Mouse (Mus musculus) ovary, adult 18-20 months (tissue): ENCODE data around the gene Mgat4a.

Experiments
- DNase-seq: peaks from one replicate; pipeline ENCODE4 v3.0.0; 2022; ENCODE audit warnings: low spot score, mixed read lengths

The Mgat4a gene

GRCm38 (mm10) chr1:37540810-37541658, at the start of gene Mgat4a:
TSS of gene Mgat4a (minus strand) at chr1:37541016.
- DNase-seq: peak; percentile 84

GRCm38 (mm10) chr1:37585809-37586480, 45.1 kb upstream of the Mgat4a start:
- no peak for DNase-seq

GRCm38 (mm10) chr1:37583795-37584464, 43.1 kb upstream of the Mgat4a start:
- DNase-seq: no peak

DNA sequence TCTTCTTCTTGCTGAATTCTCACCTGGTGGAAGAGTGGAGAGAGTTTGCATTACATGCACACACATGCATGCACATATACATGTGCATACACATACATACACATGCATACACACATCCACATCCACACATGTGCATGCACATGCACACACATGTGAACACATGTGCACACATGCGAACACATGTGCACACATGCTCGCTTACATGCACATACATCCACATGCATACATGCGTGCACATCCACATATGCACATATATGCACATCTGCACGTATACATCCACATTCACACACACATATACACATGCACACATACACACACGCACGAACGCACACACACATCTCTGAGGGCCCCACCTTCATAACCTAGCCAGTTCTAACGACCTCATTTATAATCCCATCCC, 42.4 kb upstream of the Mgat4a start:
- DNase-seq: no peak

- DNase-seq: no peak
Measured at GRCm38 (mm10) chr1:37579686-37580085, 38.9 kb upstream of the Mgat4a start.

DNA sequence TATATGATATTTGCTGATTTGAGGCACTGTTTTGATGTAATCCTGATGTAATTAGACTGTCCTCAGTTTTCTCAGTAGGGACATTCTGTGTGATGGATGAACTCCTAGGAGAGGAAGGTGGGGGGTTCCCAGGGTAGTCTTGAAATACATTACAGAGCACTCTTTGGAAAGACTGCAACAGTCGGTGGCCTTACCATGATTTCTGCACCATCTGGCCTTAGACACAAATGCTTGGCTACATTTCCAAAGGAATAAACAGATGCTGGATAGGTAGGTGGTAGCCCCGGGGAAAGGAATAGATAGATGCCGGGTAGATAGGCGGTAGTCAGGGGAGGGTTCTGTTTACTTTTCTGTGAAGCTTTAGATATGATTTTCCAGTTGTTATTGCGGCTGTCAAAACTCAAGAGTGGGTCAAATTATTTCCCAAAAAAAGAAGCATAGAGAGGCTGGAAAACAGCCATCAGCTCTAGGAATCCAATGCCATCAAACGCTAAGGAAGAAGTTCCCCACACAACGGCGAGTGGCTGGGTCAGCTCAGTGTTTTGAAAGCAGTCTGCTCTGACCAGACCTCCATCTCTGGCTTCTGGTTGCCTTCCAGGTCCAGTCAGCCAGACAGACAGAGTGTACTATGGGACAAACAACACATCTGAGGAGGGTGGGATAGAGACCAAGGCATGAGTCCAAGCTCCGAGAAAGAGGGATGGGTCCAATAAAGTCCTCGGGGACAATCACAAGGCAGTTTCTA, 31.9 kb upstream of the Mgat4a start:
- DNase-seq: no peak

DNA sequence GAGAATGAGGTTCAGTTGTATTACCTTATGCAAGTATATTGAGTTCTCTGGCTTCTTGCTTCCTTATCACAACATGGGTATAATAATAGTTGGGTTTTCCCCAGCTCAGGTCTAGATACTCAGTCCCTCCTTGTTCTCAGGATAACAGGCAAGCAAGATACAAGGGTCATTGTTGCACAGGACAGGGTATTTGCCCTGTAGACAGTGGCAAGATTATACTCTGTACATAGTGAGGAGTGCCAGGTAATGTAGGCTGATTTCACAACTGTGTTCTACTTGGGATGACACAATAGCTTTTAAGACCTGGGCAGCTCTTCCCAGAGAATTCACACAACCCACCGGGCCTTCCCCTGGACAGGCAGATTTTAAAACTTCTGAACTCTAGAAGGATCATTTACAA, 27.6 kb upstream of the Mgat4a start:
- DNase-seq: no peak

DNA sequence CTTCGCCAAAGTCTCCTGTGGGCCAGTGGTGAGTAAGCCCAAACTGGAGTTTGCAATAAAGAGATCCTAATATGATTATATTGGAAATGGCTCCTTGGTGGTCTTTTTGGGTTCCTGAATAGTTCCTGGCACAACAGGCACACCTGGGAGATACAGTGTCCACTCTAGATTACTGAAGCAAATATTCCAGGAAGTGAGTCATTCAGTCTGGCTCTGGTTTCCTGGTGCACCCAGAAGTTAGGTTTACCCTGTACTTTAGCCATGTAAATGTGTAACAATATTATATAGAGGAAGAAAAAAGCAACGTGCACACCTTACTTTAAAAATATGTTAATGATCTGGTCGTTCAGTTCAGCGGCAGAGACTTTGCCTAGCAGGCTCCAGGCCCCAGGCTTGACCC, 25.9 kb upstream of the Mgat4a start:
- DNase-seq: no peak

DNA sequence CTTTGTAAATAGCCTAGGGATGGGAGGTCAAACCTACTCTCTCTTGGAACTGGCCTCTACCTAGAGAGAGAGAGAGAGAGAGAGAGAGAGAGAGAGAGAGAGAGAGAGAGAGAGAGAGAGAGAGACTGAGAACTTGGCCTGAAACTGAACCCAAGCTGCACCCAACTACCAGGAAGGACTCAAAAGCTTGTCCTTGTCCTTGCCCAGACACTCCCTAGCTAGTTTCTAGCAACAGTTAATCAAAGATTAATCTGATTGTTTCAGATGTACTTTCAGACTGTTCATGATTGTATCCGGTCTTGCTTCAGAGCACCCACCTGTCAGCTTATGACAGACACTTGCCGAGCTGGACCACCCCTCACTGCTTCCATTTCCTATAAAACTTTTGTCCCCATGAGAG, 25.5 kb upstream of the Mgat4a start:
- DNase-seq: no peak

DNA sequence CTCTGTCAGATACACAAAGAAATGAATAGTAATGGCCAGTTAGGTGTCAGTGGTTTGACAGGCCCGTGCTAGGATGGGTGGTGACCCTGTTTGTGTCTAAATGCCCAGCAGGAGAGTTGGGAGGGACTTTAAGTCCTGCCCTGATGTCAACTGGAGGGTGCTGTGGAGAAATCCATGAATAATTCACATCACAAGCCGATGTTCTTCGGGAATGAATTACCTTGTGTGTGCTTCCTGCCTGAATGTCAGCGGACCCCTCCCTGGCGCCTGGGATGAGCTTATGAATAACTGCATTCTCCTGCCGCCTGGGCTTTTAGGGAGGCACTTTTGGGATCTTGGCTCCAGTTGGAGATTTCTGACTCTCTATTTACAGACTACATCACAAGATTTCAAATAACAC, 24.6 kb upstream of the Mgat4a start:
- DNase-seq: no peak

GRCm38 (mm10) chr1:37561955-37562354, 21.1 kb upstream of the Mgat4a start:
- no peak for DNase-seq

- no peak for DNase-seq
Measured at GRCm38 (mm10) chr1:37560356-37560755, 19.5 kb upstream of the Mgat4a start.

GRCm38 (mm10) chr1:37551986-37552385, 11.2 kb upstream of the Mgat4a start:
- DNase-seq: no peak

GRCm38 (mm10) chr1:37549501-37549900, 8.7 kb upstream of the Mgat4a start:
- DNase-seq: no peak

- DNase-seq: no peak
Measured at GRCm38 (mm10) chr1:37546398-37547051, 5.7 kb upstream of the Mgat4a start.

- no peak for DNase-seq
Measured at GRCm38 (mm10) chr1:37544251-37544650, 3.4 kb upstream of the Mgat4a start.

- no peak for DNase-seq
Measured at GRCm38 (mm10) chr1:37543057-37543456, 2.2 kb upstream of the Mgat4a start.

GRCm38 (mm10) chr1:37539968-37540809, 627 bp downstream of the Mgat4a start:
- DNase-seq: no peak

GRCm38 (mm10) chr1:37534532-37535108, 6.2 kb downstream of the Mgat4a start:
- DNase-seq: no peak

GRCm38 (mm10) chr1:37533181-37533580, 7.6 kb downstream of the Mgat4a start:
- no peak for DNase-seq

DNA sequence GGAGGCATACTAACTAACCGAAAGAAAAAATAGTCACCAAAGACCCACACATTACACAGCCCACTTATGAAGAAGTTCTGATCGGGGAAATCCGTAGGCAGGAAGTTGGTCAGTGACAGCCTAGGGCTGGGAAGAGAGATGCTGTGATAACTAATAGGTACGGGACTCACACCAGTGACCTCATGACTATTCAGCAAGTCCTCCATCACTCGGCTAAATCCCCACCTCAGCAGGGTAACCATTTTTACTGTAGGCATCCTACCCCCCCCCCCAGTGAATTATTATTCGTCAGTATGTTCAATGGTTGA, 8.3 kb downstream of the Mgat4a start:
- no peak for DNase-seq
